In the genomic region with DNA sequence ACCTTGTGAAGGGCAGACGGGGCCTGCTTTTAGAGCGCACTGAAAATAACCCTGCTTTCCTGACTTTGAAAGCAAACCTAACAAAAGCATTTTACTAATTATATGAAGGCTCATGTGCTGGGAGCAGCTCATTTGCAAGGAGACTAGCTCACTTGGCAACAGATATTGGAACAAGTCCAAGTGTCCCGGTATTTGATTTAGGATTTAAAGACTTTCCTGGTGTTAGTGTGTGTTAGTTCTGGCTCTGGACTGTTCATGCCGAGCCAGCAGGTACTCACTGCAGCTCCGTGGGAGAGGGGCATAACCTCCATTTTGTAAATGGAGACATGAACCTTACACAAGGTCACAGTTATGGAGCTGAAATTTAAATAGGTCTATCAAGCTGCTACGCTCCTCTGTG, we compare ENCODE assay signal across 11 mouse cellular contexts. TPM values are rescaled to one million over a fixed set of nuclear protein-coding genes. Genes with fewer than 3 reads are reported as not detected.
DNase-seq lines count a peak whose midpoint lies in the region; ATAC-seq and TF ChIP-seq lines count a peak whose summit lies in the region.
"Had no signal": no experiment of that assay in that cellular context is flagged by ENCODE, and none has a peak within 500 bp of the region (broad histone marks: within the 10 kb centered on the region; RNA-seq: fewer than 3 reads in every experiment).

No protein-coding gene starts in this region.

- H3K4me2 ChIP-seq in kidney, postnatal 0 days (ENCODE audit: low read length): no peak overlapping the region

- peaks cover 6% of the 10 kb centered on the region; the same call in 1 of the 2 replicates for H3K36me3 ChIP-seq in kidney, postnatal 0 days (ENCODE audit: insufficient read depth, low read length)

- no peak overlapping the region for H3K4me3 ChIP-seq in kidney, postnatal 0 days (replicated peaks; ENCODE audit: low read depth, low read length)

- no peaks in the 10 kb centered on the region for H3K4me1 ChIP-seq in kidney, postnatal 0 days (replicated peaks; ENCODE audit: insufficient read depth, low read length)

- H3K27ac ChIP-seq in kidney, postnatal 0 days: 0 out of 2 replicates have a peak overlapping the region, but pooled peaks have one; percentile 3

- H3K27me3 ChIP-seq in kidney, postnatal 0 days (ENCODE audit: insufficient read depth, low read length): no peaks in the 10 kb centered on the region

- DNase-seq in adrenal gland, postnatal 14 days: peak; percentile 43
- DNase-seq in adrenal gland, postnatal 36 days: no peak
- peak; percentile 33 for DNase-seq in layer of hippocampus, adult 9-11 months
- DNase-seq in layer of hippocampus, adult 9-10 months (ENCODE audit: low spot score): no peak
- DNase-seq in NIH3T3 (ENCODE audit: low read depth): peak; percentile 63
- DNase-seq in kidney, postnatal 0 days (ENCODE audit: low spot score): peak; percentile 41
- DNase-seq in gastrocnemius, postnatal 4 days (ENCODE audit: low spot score in 2 of 2): no peak
- no peak for DNase-seq in gastrocnemius, postnatal 36 days
- DNase-seq: cerebellum, postnatal 25 days; heart, adult 11 months; layer of hippocampus, postnatal 36 days had no signal

- intact Hi-C loops in gastrocnemius, postnatal 36 days (cut with DNase I): no loop called here

- no peak for ATAC-seq in kidney, postnatal 0 days (replicated peaks; ENCODE audit: low FRiP score, low read depth)

- no peaks in the 10 kb centered on the region for H3K9me3 ChIP-seq in kidney, postnatal 0 days (replicated peaks; ENCODE audit: low read length)

- no peak for TF ChIP-seq CTCF in kidney, postnatal 0 days (IDR thresholded peaks at IDR 0.05; ENCODE audit: low read depth)

- WGBS in kidney, postnatal 0 days: 41% methylated on average over 6 of the region's 6 CpGs

- H3K9ac ChIP-seq in kidney, postnatal 0 days (ENCODE audit: low read depth, low read length): no peak overlapping the region

RNA-seq across cellular contexts. Expression of gene Wdr59, which starts 52.9 kb away (rescaled TPM):
- total RNA-seq in adrenal gland, postnatal 14 days (2021): 12.0 and 15.4 TPM in 2 replicates
- total RNA-seq in adrenal gland, postnatal 36 days (2021): 10 to 100 TPM; 10.4 to 12.8 TPM
- polyA plus RNA-seq in kidney, postnatal 0 days (2015; fragmentation: Nextera tagmentation; extraction: Ambion mirVana): 3.2 TPM in 2 replicates
- 10 to 100 TPM; 13.0 to 13.3 TPM for total RNA-seq in gastrocnemius, postnatal 4 days (2021)
- total RNA-seq in gastrocnemius, postnatal 36 days (2021): 1 to 10 TPM; 7.1 to 8.1 TPM

Comparison
In these comparisons a context has a peak if more than half of its experiments do, and no peak if none do; other contexts are left out.
1. DNase-seq: peak in adrenal gland, postnatal 14 days (single experiment), layer of hippocampus, adult 9-11 months (single experiment), NIH3T3 (single experiment) and kidney, postnatal 0 days (single experiment); none in adrenal gland, postnatal 36 days (0 of 2), layer of hippocampus, adult 9-10 months (single experiment), gastrocnemius, postnatal 4 days (0 of 2) and gastrocnemius, postnatal 36 days (0 of 2).